Mouse (Mus musculus): Measurements from ENCODE around the gene Fam120a. TPM values are rescaled to one million over a fixed set of nuclear protein-coding genes. Genes with fewer than 3 reads are reported as not detected.

Fam120a gene
- polyA plus RNA-seq, 1 experiment from 2014 or later = 24.3 TPM

DNA sequence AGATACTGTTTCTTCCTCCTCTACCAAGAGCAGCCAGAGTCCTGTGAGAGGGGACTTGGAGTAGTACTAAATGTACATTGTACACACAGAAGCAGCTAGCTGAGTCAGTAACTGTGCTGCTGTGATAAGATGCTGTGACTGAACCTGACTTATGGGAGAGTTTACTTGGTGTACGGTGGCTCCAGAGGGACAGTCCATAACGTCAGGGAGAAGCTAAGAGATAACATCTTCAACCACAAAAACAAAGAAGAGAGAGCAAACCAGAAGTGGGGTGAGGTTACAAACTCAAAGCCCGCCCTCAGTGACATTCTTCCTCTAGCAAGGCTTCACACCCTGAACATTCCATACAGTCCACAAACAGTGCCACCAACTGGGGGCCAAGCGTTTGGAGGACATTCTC lies 122.5 kb downstream of the Fam120a start:
- H3K9me3 ChIP-seq (replicated peaks; ENCODE audit: control insufficient read depth, low read length) = no peaks in the 10 kb centered on the region
- no peak overlapping the region for H3K9ac ChIP-seq (replicated peaks; ENCODE audit: low read length)
- no peaks in the 10 kb centered on the region for H3K36me3 ChIP-seq (replicated peaks; ENCODE audit: control insufficient read depth, insufficient read depth, low read depth, low read length)
- H3K4me2 ChIP-seq (ENCODE audit: low read depth, low read length) = no peak overlapping the region
- H3K4me1 ChIP-seq (ENCODE audit: control insufficient read depth, insufficient read depth, low read length) = no peaks in the 10 kb centered on the region; the same call in 1 of the 2 replicates
- WGBS = 72% methylated on average over 4 of the region's 4 CpGs
- H3K4me3 ChIP-seq (ENCODE audit: low read depth, low read length) = no peak overlapping the region
- ATAC-seq (replicated peaks; ENCODE audit: insufficient number of reproducible peaks, low FRiP score, low TSS enrichment, low read depth) (no peak), DNase-seq (ENCODE audit: low spot score) (no peak)
- no peaks in the 10 kb centered on the region for H3K27me3 ChIP-seq (ENCODE audit: control insufficient read depth, insufficient read depth, low read length)
- no peak overlapping the region for H3K27ac ChIP-seq (replicated peaks; ENCODE audit: low read depth, low read length)

DNA sequence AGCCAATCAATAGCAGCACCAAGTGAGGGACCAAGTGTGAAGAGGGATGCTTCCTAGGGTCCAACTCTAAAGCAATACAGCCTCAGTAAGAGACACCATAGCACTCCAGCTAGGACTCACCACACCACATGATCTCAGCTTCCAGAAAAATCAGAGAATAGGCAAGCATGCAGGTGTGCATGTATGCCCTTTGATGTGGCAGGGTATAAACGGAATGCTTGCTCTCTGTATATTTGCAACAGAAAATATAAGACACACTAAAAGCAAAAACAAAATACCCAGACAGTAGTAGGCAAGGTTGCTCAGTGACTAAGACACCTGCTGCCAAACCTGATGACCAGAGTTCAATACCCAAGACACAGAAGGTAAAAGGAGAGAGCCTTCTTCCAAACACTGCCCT lies 124.3 kb downstream of the Fam120a start:
- WGBS = 91% methylated on average over 1 of the region's 1 CpGs
- no peaks in the 10 kb centered on the region for H3K27me3 ChIP-seq (ENCODE audit: control insufficient read depth, insufficient read depth, low read length)
- H3K36me3 ChIP-seq (replicated peaks; ENCODE audit: control insufficient read depth, insufficient read depth, low read depth, low read length) = no peaks in the 10 kb centered on the region
- H3K4me2 ChIP-seq (ENCODE audit: low read depth, low read length) = no peak overlapping the region
- H3K4me1 ChIP-seq (ENCODE audit: control insufficient read depth, insufficient read depth, low read length) = no peaks in the 10 kb centered on the region
- no peak overlapping the region for H3K9ac ChIP-seq (replicated peaks; ENCODE audit: low read length)
- H3K4me3 ChIP-seq (ENCODE audit: low read depth, low read length) = no peak overlapping the region
- no peak for DNase-seq (ENCODE audit: low spot score)
- no peaks in the 10 kb centered on the region for H3K9me3 ChIP-seq (replicated peaks; ENCODE audit: control insufficient read depth, low read length)
- ATAC-seq (replicated peaks; ENCODE audit: insufficient number of reproducible peaks, low FRiP score, low TSS enrichment, low read depth) = no peak
- no peak overlapping the region for H3K27ac ChIP-seq (replicated peaks; ENCODE audit: low read depth, low read length)

- Histone ChIP-seq H3K4me1 (ENCODE audit: control insufficient read depth, insufficient read depth, low read length) (no peaks in the 10 kb centered on the region), H3K36me3 (replicated peaks; ENCODE audit: control insufficient read depth, insufficient read depth, low read depth, low read length) (no peaks in the 10 kb centered on the region), H3K9ac (replicated peaks; ENCODE audit: low read length) (no peak overlapping the region), H3K9me3 (replicated peaks; ENCODE audit: control insufficient read depth, low read length) (no peaks in the 10 kb centered on the region), H3K27me3 (ENCODE audit: control insufficient read depth, insufficient read depth, low read length) (no peaks in the 10 kb centered on the region), H3K27ac (replicated peaks; ENCODE audit: low read depth, low read length) (no peak overlapping the region), H3K4me3 (ENCODE audit: low read depth, low read length) (no peak overlapping the region), H3K4me2 (ENCODE audit: low read depth, low read length) (no peak overlapping the region)
- WGBS = 71% methylated on average over 5 of the region's 5 CpGs
- no peak for DNase-seq (ENCODE audit: low spot score)
- no peak for ATAC-seq (replicated peaks; ENCODE audit: insufficient number of reproducible peaks, low FRiP score, low TSS enrichment, low read depth)
These were observed 125.8 kb downstream of the Fam120a start for GRCm38 (mm10) chr13:48841905-48842592.

DNA sequence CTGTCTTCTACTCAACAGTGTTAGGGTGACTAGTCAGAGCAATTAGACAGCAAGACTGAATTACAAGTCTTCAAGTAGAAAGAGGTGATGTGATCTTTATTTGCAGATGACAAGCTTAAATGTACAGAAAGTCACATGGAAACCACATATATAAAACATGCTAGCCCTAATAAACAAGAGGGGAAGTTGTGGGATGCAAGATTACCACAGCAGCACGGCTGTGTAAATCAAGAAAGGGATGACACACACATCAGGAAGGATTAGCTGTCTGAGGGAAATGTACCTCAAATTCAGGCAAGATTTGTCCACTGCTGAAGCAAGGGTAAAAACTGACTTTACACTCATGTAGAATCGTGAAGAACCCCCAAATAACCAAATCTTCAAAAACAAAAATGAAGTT lies 129.5 kb downstream of the Fam120a start:
- H3K27ac ChIP-seq (replicated peaks; ENCODE audit: low read depth, low read length) = no peak overlapping the region
- H3K4me2 ChIP-seq (ENCODE audit: low read depth, low read length) = no peak overlapping the region
- no peak overlapping the region for H3K4me3 ChIP-seq (ENCODE audit: low read depth, low read length)
- H3K36me3 ChIP-seq (replicated peaks; ENCODE audit: control insufficient read depth, insufficient read depth, low read depth, low read length) = no peaks in the 10 kb centered on the region
- H3K9ac ChIP-seq (replicated peaks; ENCODE audit: low read length) = no peak overlapping the region
- 94% methylated on average over 2 of the region's 2 CpGs for WGBS
- DNase-seq (ENCODE audit: low spot score) (no peak), ATAC-seq (replicated peaks; ENCODE audit: insufficient number of reproducible peaks, low FRiP score, low TSS enrichment, low read depth) (no peak)
- H3K9me3 ChIP-seq (replicated peaks; ENCODE audit: control insufficient read depth, low read length) = no peaks in the 10 kb centered on the region
- H3K27me3 ChIP-seq (ENCODE audit: control insufficient read depth, insufficient read depth, low read length) = no peaks in the 10 kb centered on the region
- H3K4me1 ChIP-seq (ENCODE audit: control insufficient read depth, insufficient read depth, low read length) = no peaks in the 10 kb centered on the region

- DNase-seq (ENCODE audit: low spot score) = no peak
- 82% methylated on average over 6 of the region's 6 CpGs for WGBS
These were observed 130.3 kb downstream of the Fam120a start for GRCm38 (mm10) chr13:48837537-48837936.

GRCm38 (mm10) chr13:48830528-48831250 lies 137.1 kb downstream of the Fam120a start:
- Histone ChIP-seq H3K27ac (replicated peaks; ENCODE audit: low read depth, low read length) (no peak overlapping the region), H3K4me1 (ENCODE audit: control insufficient read depth, insufficient read depth, low read length) (no peaks in the 10 kb centered on the region), H3K9me3 (replicated peaks; ENCODE audit: control insufficient read depth, low read length) (no peaks in the 10 kb centered on the region), H3K4me3 (ENCODE audit: low read depth, low read length) (no peak overlapping the region), H3K27me3 (ENCODE audit: control insufficient read depth, insufficient read depth, low read length) (no peaks in the 10 kb centered on the region), H3K9ac (replicated peaks; ENCODE audit: low read length) (no peak overlapping the region), H3K4me2 (ENCODE audit: low read depth, low read length) (no peak overlapping the region), H3K36me3 (replicated peaks; ENCODE audit: control insufficient read depth, insufficient read depth, low read depth, low read length) (peaks cover 5% of the 10 kb centered on the region)
- WGBS = 86% methylated on average over 14 of the region's 14 CpGs
- ATAC-seq (replicated peaks; ENCODE audit: insufficient number of reproducible peaks, low FRiP score, low TSS enrichment, low read depth) (no peak), DNase-seq (ENCODE audit: low spot score) (no peak)

More at GRCm38 (mm10) chr13:48837537-48837936, 130.3 kb downstream of the Fam120a start:
- Histone ChIP-seq H3K4me1 (ENCODE audit: control insufficient read depth, insufficient read depth, low read length) (no peaks in the 10 kb centered on the region), H3K36me3 (replicated peaks; ENCODE audit: control insufficient read depth, insufficient read depth, low read depth, low read length) (no peaks in the 10 kb centered on the region), H3K27ac (replicated peaks; ENCODE audit: low read depth, low read length) (no peak overlapping the region), H3K9me3 (replicated peaks; ENCODE audit: control insufficient read depth, low read length) (no peaks in the 10 kb centered on the region), H3K9ac (replicated peaks; ENCODE audit: low read length) (no peak overlapping the region), H3K4me2 (ENCODE audit: low read depth, low read length) (no peak overlapping the region), H3K27me3 (ENCODE audit: control insufficient read depth, insufficient read depth, low read length) (no peaks in the 10 kb centered on the region), H3K4me3 (ENCODE audit: low read depth, low read length) (no peak overlapping the region)
- no peak for ATAC-seq (replicated peaks; ENCODE audit: insufficient number of reproducible peaks, low FRiP score, low TSS enrichment, low read depth)

DNA sequence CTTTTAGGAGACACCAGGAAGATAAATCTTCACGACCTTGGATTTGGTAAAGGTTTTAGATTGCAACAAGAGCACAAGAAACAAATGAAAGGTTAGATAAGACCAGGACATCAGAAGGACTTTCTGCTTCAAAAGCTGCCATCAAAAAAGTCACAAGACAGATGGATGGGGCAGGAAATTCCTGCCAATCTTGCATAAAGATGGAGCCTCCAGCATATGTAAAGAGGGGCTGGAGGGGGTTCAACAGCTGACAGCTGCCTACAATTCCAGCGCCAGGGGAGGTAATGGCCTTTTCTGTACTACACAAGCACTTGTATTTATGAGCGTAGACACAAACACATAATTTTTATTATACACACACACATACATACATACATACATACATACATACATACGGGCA lies 138.0 kb downstream of the Fam120a start:
- no peaks in the 10 kb centered on the region for H3K4me1 ChIP-seq (ENCODE audit: control insufficient read depth, insufficient read depth, low read length)
- no peaks in the 10 kb centered on the region for H3K9me3 ChIP-seq (replicated peaks; ENCODE audit: control insufficient read depth, low read length)
- H3K27me3 ChIP-seq (ENCODE audit: control insufficient read depth, insufficient read depth, low read length) = no peaks in the 10 kb centered on the region
- H3K4me3 ChIP-seq (ENCODE audit: low read depth, low read length) = no peak overlapping the region
- H3K9ac ChIP-seq (replicated peaks; ENCODE audit: low read length) = no peak overlapping the region
- ATAC-seq (replicated peaks; ENCODE audit: insufficient number of reproducible peaks, low FRiP score, low TSS enrichment, low read depth) = no peak
- H3K27ac ChIP-seq (replicated peaks; ENCODE audit: low read depth, low read length) = no peak overlapping the region
- peaks cover 5% of the 10 kb centered on the region for H3K36me3 ChIP-seq (replicated peaks; ENCODE audit: control insufficient read depth, insufficient read depth, low read depth, low read length)
- 93% methylated on average over 4 of the region's 4 CpGs for WGBS
- no peak overlapping the region for H3K4me2 ChIP-seq (ENCODE audit: low read depth, low read length)
- no peak for DNase-seq (ENCODE audit: low spot score)
